8 mouse cellular contexts compared by ENCODE assay signal in the genomic region with DNA sequence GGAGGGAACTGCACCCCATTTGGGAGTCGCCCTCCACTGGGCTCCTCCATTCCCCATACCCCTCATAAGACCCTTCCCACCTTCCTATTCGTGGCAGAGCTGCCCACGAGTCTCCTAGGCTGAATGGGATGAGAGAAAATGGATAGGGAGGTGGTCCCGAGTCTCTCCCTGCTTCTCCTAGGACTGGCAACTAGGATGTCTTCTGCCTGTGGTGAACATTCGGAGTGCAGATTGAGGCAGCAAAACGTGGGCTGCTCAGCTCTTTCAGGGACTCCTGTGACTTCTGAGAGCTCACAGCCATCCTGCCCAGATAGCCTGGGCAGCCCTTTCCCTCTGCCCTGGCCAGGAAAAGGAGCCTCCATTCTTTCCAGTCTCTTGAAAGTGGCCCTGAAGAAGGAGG. TPM values are rescaled to one million over a fixed set of nuclear protein-coding genes. Genes with fewer than 3 reads are reported as not detected.
DNase-seq lines count a peak whose midpoint lies in the region; ATAC-seq and TF ChIP-seq lines count a peak whose summit lies in the region.

A gene (minus strand): TSS at position 187 of the 400 bp plus-strand sequence.

- intact Hi-C loops in heart, postnatal 36 days (cut with DNase I): no loop called here
- intact Hi-C loops in gastrocnemius, postnatal 14 days (cut with DNase I; ENCODE audit: low total_unique reads): no loop called here

- ATAC-seq in heart, postnatal 0 days (ENCODE audit: insufficient read depth, low read depth): no peak
- ATAC-seq in limb, embryonic 11.5 days (ENCODE audit: insufficient number of reproducible peaks, low FRiP score, low TSS enrichment, low read depth): no peak
- ATAC-seq in stomach, embryonic 15.5 days (ENCODE audit: insufficient read depth, low FRiP score, low read depth): no peak
- no peak for ATAC-seq in CD4-positive, CD25-positive, alpha-beta regulatory T cell, adult 4 months

- H3K36me3 ChIP-seq in heart, postnatal 0 days (replicated peaks; ENCODE audit: control insufficient read depth, insufficient read depth, low read length): no peaks in the 10 kb centered on the region
- H3K36me3 ChIP-seq in limb, embryonic 11.5 days (ENCODE audit: control insufficient read depth, insufficient read depth, low read length): no peaks in the 10 kb centered on the region
- H3K36me3 ChIP-seq in stomach, embryonic 15.5 days: no peaks in the 10 kb centered on the region

- H3K4me3 ChIP-seq in heart, postnatal 0 days (ENCODE audit: low read depth, low read length): peak within 1 kb of the TSS; percentile 55
- H3K4me3 ChIP-seq in limb, embryonic 11.5 days (ENCODE audit: low read depth, low read length): peak within 1 kb of the TSS; percentile 42
- H3K4me3 ChIP-seq in stomach, embryonic 15.5 days (replicated peaks): peak within 1 kb of the TSS; percentile 53

- DNase-seq in heart, postnatal 0 days (ENCODE audit: low spot score): no peak
- no peak for DNase-seq in heart, postnatal 36 days
- no peak for DNase-seq in adrenal gland, postnatal 4 days (ENCODE audit: low spot score in 2 of 2)
- DNase-seq in gastrocnemius, postnatal 14 days: no peak
- DNase-seq in limb, embryonic 11.5 days (ENCODE audit: low spot score): no peak
- no peak for DNase-seq in embryo, embryonic 10 days (ENCODE audit: low spot score)

- H3K4me2 ChIP-seq in heart, postnatal 0 days (ENCODE audit: low read depth, low read length): peak within 1 kb of the TSS; percentile 93
- peak within 1 kb of the TSS; percentile 92 for H3K4me2 ChIP-seq in limb, embryonic 11.5 days (ENCODE audit: low read depth, severe bottlenecking)
- H3K4me2 ChIP-seq in stomach, embryonic 15.5 days: peak within 1 kb of the TSS; percentile 93

- no peak for TF ChIP-seq EP300 in heart, postnatal 0 days (IDR thresholded peaks at IDR 0.05; ENCODE audit: low read depth)

- H3K27me3 ChIP-seq in heart, postnatal 0 days (ENCODE audit: control insufficient read depth, insufficient read depth, low read length): peaks cover 71% of the 10 kb centered on the region
- H3K27me3 ChIP-seq in limb, embryonic 11.5 days (ENCODE audit: control insufficient read depth, insufficient read depth, low read length): peaks cover 71% of the 10 kb centered on the region
- H3K27me3 ChIP-seq in stomach, embryonic 15.5 days (replicated peaks): peaks cover 76% of the 10 kb centered on the region

- H3K9ac ChIP-seq in heart, postnatal 0 days (replicated peaks; ENCODE audit: low read depth, low read length): peak within 1 kb of the TSS; percentile 21; the same call in 1 of the 2 replicates
- H3K9ac ChIP-seq in limb, embryonic 11.5 days (ENCODE audit: low read length): no peak within 1 kb of the TSS
- H3K9ac ChIP-seq in stomach, embryonic 15.5 days: no peak within 1 kb of the TSS

- WGBS in heart, postnatal 0 days: 16% methylated on average over 6 of the region's 6 CpGs
- WGBS in limb, embryonic 11.5 days: 11% methylated on average over 6 of the region's 6 CpGs
- 13% methylated on average over 6 of the region's 6 CpGs for WGBS in stomach, embryonic 15.5 days

- no peaks in the 10 kb centered on the region for H3K9me3 ChIP-seq in heart, postnatal 0 days (replicated peaks; ENCODE audit: control insufficient read depth, low read length)
- no peaks in the 10 kb centered on the region for H3K9me3 ChIP-seq in limb, embryonic 11.5 days (ENCODE audit: control insufficient read depth, low read length)
- H3K9me3 ChIP-seq in stomach, embryonic 15.5 days: no peaks in the 10 kb centered on the region

- H3K4me1 ChIP-seq in heart, postnatal 0 days (ENCODE audit: control insufficient read depth, insufficient read depth): peaks cover 9% of the 10 kb centered on the region; the same call in 1 of the 2 replicates
- H3K4me1 ChIP-seq in limb, embryonic 11.5 days (ENCODE audit: control insufficient read depth, insufficient read depth, low read length): peaks cover 9% of the 10 kb centered on the region; the same call in 1 of the 2 replicates
- H3K4me1 ChIP-seq in stomach, embryonic 15.5 days: peaks cover 16% of the 10 kb centered on the region

- TF ChIP-seq CTCF in heart, postnatal 0 days (IDR thresholded peaks at IDR 0.05; ENCODE audit: low read depth): no peak

- no peak within 1 kb of the TSS for H3K27ac ChIP-seq in heart, postnatal 0 days (ENCODE audit: low read depth)
- no peak within 1 kb of the TSS for H3K27ac ChIP-seq in limb, embryonic 11.5 days (replicated peaks; ENCODE audit: low read depth, low read length)
- H3K27ac ChIP-seq in stomach, embryonic 15.5 days: no peak within 1 kb of the TSS

RNA-seq across cellular contexts. Expression of the gene that starts here (rescaled TPM):
- 3.0 and 6.3 TPM in 2 replicates for total RNA-seq in heart, postnatal 0 days (2014; rRNA removed; ENCODE audit: low replicate concordance)
- 2.5 and 3.4 TPM in 2 replicates for polyA plus RNA-seq in heart, postnatal 0 days (2015; fragmentation: Nextera tagmentation; extraction: Ambion mirVana)
- 1 to 10 TPM; 6.0 to 8.1 TPM for total RNA-seq in heart, postnatal 36 days (2021)
- 10 to 100 TPM; 24.7 to 28.2 TPM for total RNA-seq in adrenal gland, postnatal 4 days (2021)
- 100 to 1,000 TPM; 169 to 170 TPM for total RNA-seq in gastrocnemius, postnatal 14 days (2021)
- polyA plus RNA-seq in limb, embryonic 11.5 days (2014; fragmentation: Nextera tagmentation; extraction: Ambion mirVana): 0.55 and 0.67 TPM in 2 replicates
- polyA plus RNA-seq in stomach, embryonic 15.5 days (2015; fragmentation: Nextera tagmentation; extraction: Ambion mirVana): 4.0 and 5.4 TPM in 2 replicates
- 10 to 100 TPM in 1 of 2 experiments, 1 to 10 TPM in 1; 4.2 to 19.3 TPM for polyA plus RNA-seq in CD4-positive, CD25-positive, alpha-beta regulatory T cell, adult 4 months (2017; shearing (Covaris generic))

Comparison
In these comparisons a context has a peak if more than half of its experiments do, and no peak if none do; other contexts are left out.
1. RNA of the gene that starts here (total RNA-seq): 169 to 170 TPM in gastrocnemius, postnatal 14 days; 24.7 to 28.2 TPM in adrenal gland, postnatal 4 days, 6.0 to 8.1 TPM in heart, postnatal 36 days and 3.0 to 6.3 TPM in heart, postnatal 0 days; every median in the first group is over 4 times any median in the second.
2. Peak in every context shown above with its lines, with median percentiles within 50 percentile points of each other: H3K4me2 ChIP-seq and H3K4me3 ChIP-seq.